Mouse (Mus musculus) spleen, adult 2 months (tissue): ENCODE results near the gene Lgals4.

Source experiments
- CTCF ChIP-seq: fragments of 200-500 bp; IDR thresholded peaks from 2 replicates; pipeline ENCODE4 v1.5.1; 2011; ENCODE audit warnings: mild to moderate bottlenecking, inconsistent platforms; ENCODE audit not compliant: insufficient read depth, insufficient read length, insufficient replicate concordance; ENCODE audit errors: extremely low read depth
- POLR2A ChIP-seq: fragments of 200-500 bp; IDR thresholded peaks from 2 replicates; pipeline ENCODE4 v1.6.1; 2011; ENCODE audit warnings: low read depth, low read length, inconsistent platforms

DNA sequence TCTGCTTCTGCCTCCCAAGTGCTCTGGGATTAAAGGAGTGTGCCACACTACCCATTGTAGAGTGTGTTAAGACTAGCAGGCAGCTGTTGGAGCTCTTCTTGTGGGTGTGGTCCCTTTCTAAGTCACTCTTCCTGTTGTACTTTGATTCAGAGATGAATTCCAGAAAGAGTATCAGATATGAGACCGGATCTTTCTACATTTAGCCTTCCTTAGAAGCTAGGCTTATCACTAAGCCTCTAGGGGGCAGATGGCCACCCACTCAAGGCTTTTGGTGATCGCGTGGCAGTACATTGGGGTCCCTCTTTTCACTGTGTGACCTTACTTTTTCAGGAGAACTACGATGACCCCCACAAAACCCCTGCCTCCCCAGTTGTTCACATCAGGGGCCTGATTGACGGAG lies 20.7 kb upstream of the Lgals4 start:
- TF ChIP-seq CTCF (no peak), POLR2A (no peak)
